Mouse (Mus musculus): ENCODE measurements around the gene Chchd10.
"Not testable (repeated sequence)": the region's sequence is repeated elsewhere in the genome, so short reads cannot be mapped to it uniquely, and the experiment has no call there.

Chchd10 gene

DNA sequence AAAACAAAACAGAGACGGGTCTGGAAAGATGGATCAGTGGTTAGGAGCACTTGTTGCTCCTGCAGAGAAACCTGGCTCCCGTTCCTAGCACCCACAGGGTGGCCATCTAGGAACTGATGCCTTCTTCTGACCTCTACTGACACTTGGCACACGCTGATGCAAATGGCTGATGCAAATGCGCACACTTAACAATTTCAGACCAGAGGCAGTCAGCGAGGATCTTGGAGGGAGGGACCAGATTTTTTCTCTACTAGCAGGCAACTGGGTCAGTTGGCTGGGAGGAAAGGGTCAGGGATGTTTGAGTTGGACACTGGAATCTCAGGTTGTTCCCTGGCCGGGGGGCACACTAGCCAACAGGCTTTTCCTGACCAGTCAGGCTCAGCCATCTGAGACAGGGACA lies at the start of gene Chchd10:
Chchd10 (plus strand) TSS at position 240 of the 400 bp plus-strand sequence.
- DNase-seq (ENCODE audit: low spot score in 2 of 2): no peak

DNA sequence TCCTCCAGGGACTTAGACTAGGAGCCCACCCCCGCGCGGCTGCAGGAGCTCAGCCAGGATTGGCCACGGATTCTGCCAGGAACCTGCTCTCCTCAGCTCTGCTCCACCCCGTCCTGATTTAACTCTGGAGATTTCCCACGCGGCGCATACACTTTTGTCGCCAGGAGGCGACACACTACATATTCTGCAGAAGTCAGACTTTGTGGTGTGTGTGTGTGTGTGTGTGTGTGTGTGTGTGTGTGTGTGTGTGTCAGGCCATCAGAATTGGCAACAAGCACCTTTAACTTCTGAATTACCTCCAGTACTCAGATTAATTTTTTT lies 49.7 kb upstream of the Chchd10 start:
- DNase-seq (ENCODE audit: low spot score in 2 of 2): peak; percentile 53 to 75

DNA sequence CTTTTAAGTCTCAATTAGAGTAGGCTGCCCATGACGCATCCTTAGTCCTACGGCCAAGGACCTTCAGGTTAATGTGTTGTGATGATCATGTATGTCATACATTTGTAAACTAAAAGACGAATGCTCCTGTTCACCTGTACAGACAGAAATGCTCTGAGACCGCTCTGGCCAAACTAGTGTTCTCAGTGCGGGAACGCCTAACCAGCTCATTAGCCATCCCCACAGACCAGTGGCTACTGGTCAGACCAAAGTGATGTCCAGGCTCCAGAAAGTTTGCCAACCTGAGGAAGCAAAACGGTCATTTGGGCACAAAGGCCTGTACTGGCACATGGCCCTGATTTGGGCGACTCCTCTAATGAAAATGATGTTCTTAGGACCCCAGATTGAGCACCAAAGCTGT lies 48.2 kb upstream of the Chchd10 start:
- DNase-seq (ENCODE audit: low spot score in 2 of 2): no peak

DNA sequence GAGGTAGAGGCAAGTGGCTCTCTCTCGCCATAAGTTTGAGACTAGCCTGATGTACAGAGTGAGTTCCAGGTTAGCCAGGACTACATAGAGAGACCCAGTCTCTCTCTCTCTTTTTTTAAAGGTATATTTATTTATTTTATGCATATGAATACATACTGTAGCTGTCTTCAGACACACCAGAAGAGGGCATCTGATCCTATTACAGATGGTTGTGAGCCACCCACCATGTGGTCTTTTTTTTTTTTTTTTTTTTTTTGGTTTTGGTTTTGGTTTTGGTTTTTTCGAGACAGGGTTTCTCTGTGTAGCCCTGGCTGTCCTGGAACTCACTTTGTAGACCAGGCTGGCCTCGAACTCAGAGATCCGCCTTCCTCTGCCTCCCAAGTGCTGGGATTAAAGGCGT lies 45.4 kb upstream of the Chchd10 start:
- not testable (repeated sequence) for DNase-seq (ENCODE audit: low spot score in 2 of 2)

DNA sequence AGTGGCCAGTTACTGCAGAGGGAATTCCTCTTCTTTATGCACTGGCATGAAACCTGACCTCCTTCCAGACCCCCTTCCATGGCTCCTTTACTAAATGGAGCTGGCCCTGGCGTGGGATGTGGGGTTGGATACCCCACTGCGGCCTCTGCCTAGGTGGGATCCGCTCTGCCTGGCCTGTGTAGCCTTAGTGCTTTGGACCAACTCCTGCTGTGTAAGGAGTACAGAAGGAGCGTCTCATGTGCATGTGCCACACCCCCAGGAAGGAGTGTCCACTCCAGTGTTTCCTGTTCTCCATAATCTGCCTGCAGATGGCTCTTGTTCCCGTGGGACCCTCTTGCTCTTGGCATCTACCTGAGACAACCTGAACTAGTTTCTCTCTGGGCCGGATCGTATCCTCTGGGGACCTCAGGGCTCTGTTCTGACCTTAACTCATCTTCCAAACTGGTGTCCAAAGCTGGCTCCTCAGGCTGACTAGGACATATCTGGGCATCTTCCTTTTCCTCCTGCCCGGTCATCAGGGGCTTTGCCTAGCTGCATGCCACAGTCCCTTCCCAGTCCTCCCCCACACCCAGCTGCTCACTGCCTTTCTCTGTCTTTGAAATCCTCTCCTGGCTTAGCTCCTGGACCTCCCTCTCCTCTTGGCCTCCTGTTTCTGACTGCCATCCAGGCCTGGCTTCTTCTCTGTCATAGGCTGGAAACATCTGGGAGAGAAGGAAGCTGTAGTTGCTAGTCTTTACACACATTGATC lies 43.4 kb upstream of the Chchd10 start:
- DNase-seq (ENCODE audit: low spot score in 2 of 2): no peak

DNA sequence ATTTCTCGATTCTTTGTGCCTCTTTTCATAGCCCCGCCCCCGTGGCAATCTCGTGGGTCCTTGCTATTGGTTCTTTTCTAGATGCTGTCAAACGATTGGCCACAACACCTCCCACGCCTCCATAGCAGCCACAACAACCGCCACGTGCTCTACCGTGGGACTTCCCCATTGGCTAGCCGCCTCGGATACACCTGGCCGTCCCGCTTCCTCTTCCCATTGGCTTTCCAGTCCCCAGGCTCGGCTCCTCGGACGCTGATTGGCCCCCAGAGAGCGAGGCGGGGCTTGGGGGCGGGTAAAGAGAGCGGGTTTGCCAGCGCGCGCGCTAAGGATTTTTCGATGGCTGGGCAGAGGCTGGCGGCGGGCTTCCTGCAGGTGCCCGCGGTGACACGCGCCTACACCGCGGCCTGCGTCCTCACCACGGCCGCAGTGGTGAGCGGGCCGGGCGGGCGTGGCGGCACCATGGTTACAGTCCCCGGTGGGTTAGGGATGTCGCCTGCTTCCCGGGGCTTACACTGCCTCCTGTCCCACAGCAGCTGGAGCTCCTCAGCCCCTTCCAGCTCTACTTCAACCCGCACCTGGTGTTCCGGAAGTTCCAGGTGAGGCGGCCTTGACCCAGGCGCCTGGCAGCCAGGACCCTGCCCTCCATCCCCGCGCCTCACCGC lies 39.7 kb upstream of the Chchd10 start, which contains the start of gene Derl3:
Derl3 (plus strand) TSS at position 325 of the 662 bp plus-strand sequence.
- DNase-seq (ENCODE audit: low spot score in 2 of 2): peak; percentile 90 to 91

DNA sequence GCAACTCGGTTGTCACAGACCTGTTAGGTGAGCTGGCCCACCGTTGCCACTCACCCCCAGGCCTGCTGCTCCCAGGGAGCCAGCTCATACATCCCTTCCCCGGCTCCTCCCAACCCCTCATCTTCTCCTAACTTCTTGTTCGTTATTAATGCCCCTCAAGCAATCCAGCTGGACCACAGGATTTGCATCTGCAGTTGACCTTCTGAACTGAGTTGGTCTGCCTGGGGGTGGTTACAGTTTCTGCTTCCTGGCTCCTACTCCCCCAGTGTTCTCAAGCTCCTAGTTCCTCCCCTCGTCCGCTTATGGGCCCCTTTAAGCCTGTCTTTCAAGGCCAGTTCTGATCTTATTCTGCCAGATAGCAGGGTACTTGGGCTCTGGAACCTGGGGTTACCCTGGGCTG lies 38.3 kb upstream of the Chchd10 start:
- no peak for DNase-seq (ENCODE audit: low spot score in 2 of 2)

DNA sequence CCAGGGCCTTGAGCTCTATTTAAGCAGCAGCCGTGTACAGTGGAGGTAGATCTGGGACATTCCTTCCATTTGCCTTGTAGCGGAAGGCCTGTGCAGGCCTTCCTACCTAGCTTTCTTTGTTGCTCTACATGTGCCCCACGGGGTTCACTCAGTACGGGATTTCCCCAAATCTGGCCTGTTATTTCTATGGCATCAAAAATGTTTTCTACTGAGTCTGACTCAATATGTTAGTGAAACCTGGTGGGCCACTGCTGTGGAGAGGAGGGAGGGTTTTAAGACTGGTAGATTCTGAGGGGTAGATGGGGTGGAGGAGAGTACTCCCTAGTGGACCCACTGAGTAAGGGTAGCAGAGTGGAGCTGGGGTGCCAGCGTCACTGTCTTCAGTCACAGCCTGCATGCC lies 37.2 kb upstream of the Chchd10 start:
- no peak for DNase-seq (ENCODE audit: low spot score in 2 of 2)

DNA sequence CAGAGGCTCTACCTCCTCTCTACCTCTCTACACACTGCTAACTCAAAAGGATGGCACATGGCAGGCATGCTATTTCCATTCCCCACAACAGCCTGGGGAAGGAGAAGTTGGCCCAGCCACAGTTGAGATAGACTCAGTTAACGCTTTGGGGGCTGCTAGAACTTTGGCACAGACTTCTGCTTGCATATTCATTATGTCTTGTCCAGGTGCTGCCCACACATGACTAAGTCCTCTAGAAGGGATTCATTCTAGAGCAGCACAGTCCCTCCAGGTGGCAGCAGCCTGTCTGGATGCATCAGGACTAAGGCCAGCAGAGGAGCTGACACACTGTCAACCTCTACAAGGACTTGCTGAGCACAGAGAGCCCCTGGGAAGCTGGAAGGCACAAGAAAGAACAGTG lies 36.7 kb upstream of the Chchd10 start:
- DNase-seq (ENCODE audit: low spot score in 2 of 2): no peak

DNA sequence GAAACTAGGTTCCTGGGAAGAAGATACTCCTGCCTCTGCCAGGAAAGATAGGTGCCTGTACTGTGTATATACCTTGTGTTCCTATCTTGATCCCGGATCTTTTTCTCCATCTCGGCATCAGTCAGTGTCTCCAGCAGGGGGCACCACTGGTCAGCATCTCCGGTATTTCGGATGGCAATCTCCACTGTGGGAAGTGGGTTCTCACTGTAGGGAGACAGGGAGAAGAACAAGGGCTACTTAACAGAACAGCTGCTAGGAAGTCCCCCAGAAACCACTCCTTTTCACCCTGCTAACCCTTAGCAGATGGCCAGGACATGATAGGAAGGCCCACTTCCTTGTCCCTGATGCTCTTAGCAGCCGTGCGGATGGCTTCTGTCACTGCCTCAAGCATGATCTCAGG lies 35.6 kb upstream of the Chchd10 start:
- DNase-seq (ENCODE audit: low spot score in 2 of 2): peak; percentile 66 to 79

DNA sequence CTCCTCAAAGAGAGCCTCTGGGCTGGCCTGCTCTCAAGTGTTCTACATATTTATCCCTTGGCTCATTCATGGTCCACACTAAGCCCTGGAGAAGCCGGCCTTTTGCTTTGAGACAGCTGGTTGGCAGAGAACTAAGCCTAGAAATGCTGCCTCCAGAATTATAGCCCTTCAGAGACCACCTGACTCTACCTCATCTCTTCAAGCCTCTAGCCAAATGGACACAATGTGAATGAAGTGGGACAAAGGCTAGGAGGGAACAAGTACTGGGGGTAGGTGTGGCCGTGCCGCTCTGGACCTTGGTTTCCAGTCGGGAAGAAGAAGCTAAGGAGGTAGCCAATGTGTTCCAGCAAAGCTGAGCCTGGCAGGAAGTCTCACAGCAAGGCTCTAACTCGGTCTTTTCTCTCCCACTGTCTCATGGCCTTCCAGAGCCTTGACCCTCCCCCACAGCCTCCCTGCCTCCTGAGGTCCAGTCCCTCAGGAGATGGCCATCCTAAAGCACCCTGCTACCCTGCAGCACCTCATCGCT lies 34.8 kb upstream of the Chchd10 start:
- no peak for DNase-seq (ENCODE audit: low spot score in 2 of 2)

DNA sequence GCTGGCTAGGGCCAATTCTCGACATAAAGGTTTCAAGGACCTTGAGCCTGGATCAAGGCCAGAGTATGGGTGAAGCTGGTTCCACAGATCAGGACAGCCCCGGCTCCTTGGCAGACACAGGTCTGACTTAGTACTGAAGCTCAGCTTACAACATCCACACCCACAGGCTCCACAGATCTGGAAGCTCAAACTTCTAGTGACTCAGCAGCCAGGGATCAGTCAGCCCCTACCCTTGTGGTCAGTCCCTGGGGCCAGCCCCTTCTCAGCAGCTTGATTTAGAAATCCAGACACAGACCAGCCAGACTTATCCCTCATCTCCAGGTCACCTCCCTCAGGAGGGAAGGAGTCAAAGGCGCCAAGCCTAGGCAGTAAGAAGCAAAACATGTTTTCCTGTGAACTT lies 34.1 kb upstream of the Chchd10 start:
- no peak for DNase-seq (ENCODE audit: low spot score in 2 of 2)

DNA sequence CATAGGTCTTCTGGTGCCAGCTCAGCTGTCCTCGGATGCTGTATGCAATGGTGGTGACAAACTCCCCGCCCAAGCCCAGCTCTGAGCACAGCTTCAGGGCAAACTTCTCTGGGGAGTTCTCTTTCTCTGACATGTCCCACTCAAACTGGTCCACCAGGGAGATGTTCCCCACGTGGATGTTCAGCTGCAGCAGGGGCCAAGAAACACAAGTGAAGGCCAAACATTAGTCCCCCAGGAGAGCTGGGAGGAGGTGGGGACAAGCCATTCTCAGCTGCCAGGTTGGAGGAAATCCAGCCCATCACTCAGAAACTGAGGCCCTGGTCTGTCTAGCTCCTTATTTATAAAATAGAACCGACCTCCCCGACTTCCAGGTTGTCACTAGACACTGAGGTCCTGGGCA lies 28.5 kb upstream of the Chchd10 start:
- no peak for DNase-seq (ENCODE audit: low spot score in 2 of 2)

DNA sequence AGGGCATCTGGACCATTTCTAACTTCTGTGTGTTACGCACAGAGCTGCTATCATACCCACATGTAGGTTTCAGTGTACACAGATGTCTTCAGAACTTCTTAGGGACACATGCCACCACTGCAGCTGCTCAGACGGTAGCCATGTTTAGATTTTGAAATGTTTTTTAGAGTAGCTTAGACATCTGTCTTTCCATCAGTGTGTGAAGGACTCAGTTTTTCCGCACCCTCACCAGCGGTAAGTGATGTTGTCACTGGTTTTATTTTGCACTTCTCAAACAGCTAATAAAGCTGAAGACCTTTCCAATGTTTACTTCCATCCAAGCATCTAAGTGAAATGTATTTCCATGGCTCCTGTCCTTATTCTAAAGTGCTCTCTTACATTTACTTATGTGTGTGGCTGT lies 26.0 kb upstream of the Chchd10 start:
- DNase-seq (ENCODE audit: low spot score in 2 of 2): no peak

DNA sequence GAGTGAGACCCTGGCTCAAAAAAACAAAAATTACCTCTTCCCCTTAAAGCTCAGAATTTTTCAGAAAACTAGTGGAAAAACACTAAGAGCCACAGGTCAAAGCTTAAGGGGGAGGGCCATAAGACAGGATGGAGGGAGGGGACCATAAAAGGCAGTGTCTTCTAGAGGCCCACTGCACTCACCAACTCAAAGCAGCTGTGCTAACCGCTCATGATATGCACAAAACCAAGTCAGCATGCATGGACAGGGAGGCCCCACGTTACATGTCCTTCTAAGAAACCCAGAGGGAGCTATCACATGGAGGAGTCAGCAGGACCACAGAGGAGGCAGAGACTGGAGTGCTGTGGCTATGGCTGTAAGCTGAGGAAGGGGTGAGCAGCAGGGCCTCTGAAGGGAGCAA lies 22.2 kb upstream of the Chchd10 start:
- DNase-seq (ENCODE audit: low spot score in 2 of 2): no peak

DNA sequence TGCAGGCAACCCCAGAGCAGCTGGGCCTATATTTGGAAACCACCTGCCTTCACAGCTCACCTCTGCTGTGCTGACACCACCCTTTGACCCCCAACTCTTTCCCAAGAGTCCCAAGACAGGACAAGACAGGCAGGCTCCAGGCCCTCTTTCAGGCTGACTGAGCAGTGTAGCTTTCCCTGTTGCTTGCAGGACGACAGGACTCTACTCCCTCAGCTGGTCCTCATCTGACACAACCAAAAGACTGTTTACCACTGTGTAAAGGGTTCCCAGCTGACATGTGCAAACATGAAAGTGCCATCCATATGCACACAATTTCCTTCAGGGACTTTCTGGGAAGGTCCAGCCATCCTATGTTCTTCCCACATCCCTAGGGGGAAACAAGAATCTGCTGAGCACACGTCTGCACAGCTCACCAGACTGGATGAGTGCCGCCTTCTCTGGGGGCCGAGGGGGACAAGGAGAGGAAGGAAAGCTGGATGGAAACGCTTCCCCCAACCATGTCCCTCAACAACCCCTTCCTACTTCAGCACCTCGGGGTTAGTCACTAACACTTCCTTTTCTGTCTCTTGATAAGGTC lies 19.8 kb upstream of the Chchd10 start:
- DNase-seq (ENCODE audit: low spot score in 2 of 2): no peak

DNA sequence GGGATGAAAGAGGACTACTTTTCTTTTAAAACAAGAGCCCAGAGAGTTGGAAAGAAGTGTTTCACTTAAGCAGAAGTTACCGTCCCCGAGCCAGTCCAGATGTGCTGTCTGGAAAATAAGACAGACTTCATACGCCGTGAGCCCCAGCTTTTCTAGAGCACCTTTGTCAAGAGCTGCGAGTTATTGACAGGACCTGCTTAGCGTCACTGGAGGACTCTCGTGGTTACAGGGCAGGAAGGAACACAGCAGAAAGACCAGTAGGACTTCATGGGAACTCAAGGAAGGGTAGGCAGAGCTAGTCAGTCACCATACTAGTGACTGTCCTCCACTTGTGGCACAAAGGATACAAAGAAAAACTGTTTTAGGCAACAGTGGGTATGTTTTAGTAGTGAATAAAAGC lies 17.4 kb upstream of the Chchd10 start:
- no peak for DNase-seq (ENCODE audit: low spot score in 2 of 2)

DNA sequence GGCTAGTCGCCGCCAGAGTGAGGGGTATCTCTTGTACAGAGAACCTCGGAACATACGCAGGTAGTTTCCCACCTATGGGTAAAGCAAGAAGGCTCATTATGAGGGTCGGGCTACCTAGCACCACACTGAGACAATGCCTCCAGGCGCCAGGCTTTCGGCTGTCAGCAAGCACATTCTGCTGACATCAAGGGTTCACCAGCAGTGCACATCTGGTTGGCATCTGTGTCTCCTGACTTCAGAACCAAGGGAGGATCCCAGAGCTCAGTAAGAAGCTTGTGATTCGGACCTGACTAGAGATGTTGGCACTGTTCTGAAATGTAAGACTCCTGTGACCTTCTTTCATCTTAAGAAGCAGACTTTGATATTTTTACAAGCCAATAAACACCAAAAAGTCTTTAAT lies 16.1 kb upstream of the Chchd10 start:
- DNase-seq (ENCODE audit: low spot score in 2 of 2): no peak

DNA sequence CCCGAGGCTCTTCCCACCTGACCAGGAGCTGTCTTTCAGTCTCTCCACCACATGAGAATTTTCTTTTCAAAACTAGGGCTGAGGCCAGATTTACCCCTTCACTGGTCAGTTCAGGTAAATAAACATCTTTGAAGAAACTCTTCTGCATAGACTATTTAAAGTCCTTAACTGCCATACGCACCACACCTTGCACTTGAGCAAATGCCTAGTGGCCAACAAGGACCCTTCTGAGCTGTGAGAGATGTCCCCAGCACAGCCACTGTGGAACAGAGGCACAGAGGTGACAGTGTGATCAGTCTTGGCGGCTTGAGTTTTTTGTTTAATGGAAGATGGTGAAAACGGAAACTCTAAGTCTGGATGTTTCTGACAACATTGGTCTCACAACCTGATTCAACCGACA lies 13.9 kb upstream of the Chchd10 start:
- no peak for DNase-seq (ENCODE audit: low spot score in 2 of 2)

DNA sequence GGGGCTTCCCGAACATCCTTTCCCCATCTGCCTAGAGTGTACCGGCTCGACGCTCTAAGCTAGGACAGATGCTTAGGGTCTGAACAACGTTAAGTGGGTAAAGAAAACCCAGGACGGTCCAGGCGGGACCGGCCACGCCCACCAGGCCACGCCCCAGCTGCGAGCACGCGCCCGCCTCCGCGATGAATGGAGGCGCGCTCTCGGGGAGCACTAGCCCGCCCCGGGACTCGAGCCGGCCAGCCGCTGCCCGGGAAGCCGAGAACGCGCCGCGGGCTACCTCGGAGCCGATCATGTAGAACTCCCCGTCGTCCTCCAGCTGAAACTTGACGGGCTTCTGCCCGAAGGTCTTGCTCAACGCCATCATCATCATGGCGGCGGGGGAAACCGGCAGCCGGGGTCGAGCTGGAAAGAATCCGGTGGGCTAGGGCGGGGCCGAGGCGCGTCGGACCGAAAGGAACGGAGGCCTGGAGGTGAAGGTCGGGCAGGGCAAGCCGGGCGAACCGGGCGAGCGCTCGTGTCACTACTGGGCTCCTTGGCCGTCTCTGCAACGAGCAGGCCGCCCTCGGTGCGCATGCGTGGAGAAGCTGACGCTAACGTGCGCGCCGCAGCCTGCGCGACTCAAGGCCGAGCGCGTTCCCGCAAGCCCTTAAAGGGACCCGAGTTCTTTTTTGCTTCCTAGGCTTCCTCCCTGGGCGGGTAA lies 11.8 kb upstream of the Chchd10 start, which contains the start of gene Smarcb1:
Smarcb1 (minus strand) TSS at position 592 of the 700 bp plus-strand sequence.
- DNase-seq (ENCODE audit: low spot score in 2 of 2): peak; percentile 88 to 94

DNA sequence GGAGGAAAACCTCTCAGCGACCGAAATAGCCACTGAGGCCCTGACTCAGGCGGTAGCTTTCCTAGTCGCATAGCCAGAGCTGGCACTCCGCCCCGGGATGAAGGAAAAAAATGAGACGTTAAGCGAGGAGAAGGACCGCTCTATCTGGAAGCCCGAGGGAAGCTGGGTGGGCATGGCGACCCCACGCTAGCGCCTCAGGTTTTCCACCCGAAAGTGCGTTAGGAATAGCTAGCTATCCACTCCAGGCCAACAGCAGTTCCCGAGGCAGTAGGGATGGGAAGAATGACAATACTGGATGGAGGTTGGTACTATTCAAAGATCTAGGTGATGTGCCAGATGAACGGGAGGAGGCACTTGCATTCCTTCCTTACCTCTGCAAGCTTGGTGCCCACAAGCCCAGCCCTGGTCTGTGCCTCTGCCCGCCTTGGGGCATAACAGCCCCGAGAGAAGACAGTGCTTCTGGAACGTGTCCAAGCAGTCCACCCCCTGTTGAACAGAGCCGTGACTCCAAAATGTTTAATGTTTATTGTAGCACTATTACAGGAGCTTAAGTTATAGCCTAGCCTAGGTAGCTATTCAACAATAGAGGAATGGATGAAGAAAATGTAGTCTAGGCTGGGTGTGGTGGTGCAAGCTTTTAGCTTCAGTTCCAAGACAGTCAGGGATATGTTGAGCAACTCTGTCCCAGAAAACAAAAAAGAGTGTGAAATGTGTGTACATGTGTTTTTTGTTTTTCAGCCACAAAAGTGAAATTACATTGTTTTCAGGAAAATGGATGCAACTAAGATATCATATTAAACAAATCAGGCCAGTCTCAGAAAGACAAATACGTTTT lies 11.0 kb upstream of the Chchd10 start:
- peak in 1 of 2 experiments; percentile 30 for DNase-seq (ENCODE audit: low spot score in 2 of 2)

Data from cerebellum, postnatal 4 days (tissue).